Mouse (Mus musculus) heart, embryonic 16.5 days (tissue): Measurements from ENCODE around the gene Znhit2. TPM values are rescaled to one million over a fixed set of nuclear protein-coding genes. Genes with fewer than 3 reads are reported as not detected.

Experiments used
- ATAC-seq: fragments of 200-750 bp; cut with Nextera tagmentation; replicated peaks from 2 replicates; pipeline ENCODE4 v1.8.0; 2017; ENCODE audit warnings: moderate number of reproducible peaks; ENCODE audit not compliant: insufficient read depth, low FRiP score; ENCODE audit errors: extremely low read depth
- H3K27ac ChIP-seq: fragments of 300-500 bp; sonication (generic); 2 replicates; pipeline ENCODE4 v1.5.1; 2014; ENCODE audit warnings: mild to moderate bottlenecking, low read length, control low read depth, moderate library complexity
- H3K27me3 ChIP-seq: fragments of 300-500 bp; sonication (generic); 2 replicates; pipeline ENCODE4 v1.6.1; 2014; ENCODE audit warnings: low read length, mixed read lengths; ENCODE audit not compliant: control insufficient read depth, insufficient read depth
- H3K36me3 ChIP-seq: fragments of 300-500 bp; sonication (generic); 2 replicates; pipeline ENCODE4 v1.6.1; 2014; ENCODE audit not compliant: control insufficient read depth, insufficient read depth
- H3K4me1 ChIP-seq: fragments of 300-500 bp; sonication (generic); 2 replicates; pipeline ENCODE4 v1.6.1; 2014; ENCODE audit warnings: low read length, mixed read lengths; ENCODE audit not compliant: control insufficient read depth, insufficient read depth
- H3K4me2 ChIP-seq: fragments of 300-500 bp; sonication (generic); 2 replicates; pipeline ENCODE4 v1.6.1; 2014; ENCODE audit warnings: low read depth, mild to moderate bottlenecking, control low read depth, low read length
- H3K4me3 ChIP-seq: fragments of 300-500 bp; sonication (generic); 2 replicates; pipeline ENCODE4 v1.5.1; 2014; ENCODE audit warnings: mild to moderate bottlenecking, control low read depth, low read length
- H3K9ac ChIP-seq: fragments of 300-500 bp; sonication (generic); 2 replicates; pipeline ENCODE4 v1.6.1; 2014; ENCODE audit warnings: low read length, control low read depth
- H3K9me3 ChIP-seq: fragments of 300-500 bp; sonication (generic); replicated peaks from 2 replicates; pipeline ENCODE4 v1.6.1; 2016; ENCODE audit warnings: low read length; ENCODE audit not compliant: control insufficient read depth
- WGBS: fragments of 180-500 bp; shearing (Covaris S2); extraction: QIAGEN DNeasy Blood & Tissue Kit; methylation state at CpG from one replicate; pipeline ENCODE4 v1.1.7; 2014; 5-methylcytosine and 5-hydroxymethylcytosine counted together
- polyA plus RNA-seq: library from polyadenylated mRNA; unstranded; fragments of >200 nt; fragmentation: Nextera tagmentation; extraction: Ambion mirVana; gene quantifications from 2 replicates; pipeline ENCODE4 v1.2.1, GENCODE M21; 2015

Gene Znhit2
- polyA plus RNA-seq, 1 experiment from 2014 or later, result 24.7 TPM

- Histone ChIP-seq H3K36me3 (no peaks in the 10 kb centered on the region), H3K4me1 (peaks cover 2% of the 10 kb centered on the region; the same call in 1 of the 2 replicates), H3K9ac (no peak overlapping the region), H3K27ac (no peak overlapping the region), H3K9me3 (no peaks in the 10 kb centered on the region), H3K4me3 (no peak overlapping the region), H3K4me2 (no peak overlapping the region), H3K27me3 (no peaks in the 10 kb centered on the region)
- no peak for ATAC-seq
- WGBS, result 72% methylated on average over 7 of the region's 7 CpGs
Observed at GRCm38 (mm10) chr19:6023930-6024329, 37.1 kb upstream of the Znhit2 start.

GRCm38 (mm10) chr19:6028991-6029390, 32.0 kb upstream of the Znhit2 start:
- Histone ChIP-seq H3K4me1 (no peaks in the 10 kb centered on the region), H3K9ac (no peak overlapping the region)
- 73% methylated on average over 6 of the region's 6 CpGs for WGBS

GRCm38 (mm10) chr19:6029426-6029825, 31.6 kb upstream of the Znhit2 start:
- no peaks in the 10 kb centered on the region for H3K9me3 ChIP-seq
- no peak overlapping the region for H3K27ac ChIP-seq
- H3K4me2 ChIP-seq, result no peak overlapping the region
- no peak overlapping the region for H3K4me3 ChIP-seq
- H3K4me1 ChIP-seq, result no peaks in the 10 kb centered on the region
- 69% methylated on average over 9 of the region's 9 CpGs for WGBS
- H3K36me3 ChIP-seq, result no peaks in the 10 kb centered on the region
- ATAC-seq, result no peak
- H3K27me3 ChIP-seq, result no peaks in the 10 kb centered on the region
- no peak overlapping the region for H3K9ac ChIP-seq

More at GRCm38 (mm10) chr19:6028991-6029390, 32.0 kb upstream of the Znhit2 start:
- no peak overlapping the region for H3K4me2 ChIP-seq
- H3K36me3 ChIP-seq, result no peaks in the 10 kb centered on the region
- no peak for ATAC-seq
- H3K27me3 ChIP-seq, result no peaks in the 10 kb centered on the region
- H3K27ac ChIP-seq, result no peak overlapping the region
- no peaks in the 10 kb centered on the region for H3K9me3 ChIP-seq
- no peak overlapping the region for H3K4me3 ChIP-seq

- Histone ChIP-seq H3K27ac (no peak overlapping the region), H3K36me3 (no peaks in the 10 kb centered on the region), H3K4me3 (no peak overlapping the region), H3K4me1 (no peaks in the 10 kb centered on the region), H3K9ac (no peak overlapping the region), H3K9me3 (no peaks in the 10 kb centered on the region), H3K4me2 (no peak overlapping the region), H3K27me3 (no peaks in the 10 kb centered on the region)
- no peak for ATAC-seq
- WGBS, result 65% methylated on average over 13 of the region's 14 CpGs
Observed at GRCm38 (mm10) chr19:6030520-6031280, 30.3 kb upstream of the Znhit2 start.

DNA sequence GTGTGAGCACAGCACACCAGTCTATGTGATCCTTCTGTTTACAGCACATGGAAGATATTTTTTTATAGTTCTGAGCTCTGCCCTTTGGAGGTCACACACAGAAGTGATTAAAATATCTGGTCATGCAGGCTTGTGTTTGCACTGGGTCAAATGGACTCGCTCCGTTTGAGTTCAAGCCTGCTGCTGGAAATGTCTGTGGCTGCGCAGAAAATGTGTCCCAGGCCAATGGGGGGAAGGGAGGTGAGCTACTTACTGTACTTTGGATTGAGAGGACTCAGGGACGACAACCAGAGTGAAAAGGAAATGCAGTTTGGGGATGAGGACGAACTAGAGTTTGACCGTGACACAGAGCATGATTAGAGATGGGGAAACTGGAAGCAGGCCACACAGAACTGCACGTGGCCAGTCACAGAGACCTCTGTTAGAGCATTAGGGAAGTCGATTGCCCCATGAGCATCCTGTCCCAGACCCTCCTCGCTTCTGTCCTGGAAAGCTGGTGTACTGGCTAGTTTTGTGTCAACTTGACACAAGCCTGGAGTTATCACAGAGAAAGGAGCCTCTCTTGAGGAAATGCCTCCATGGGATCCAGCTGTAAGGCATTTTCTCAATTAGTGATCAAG, 24.9 kb upstream of the Znhit2 start:
- no peak for ATAC-seq
- no peak overlapping the region for H3K4me2 ChIP-seq
- 68% methylated on average over 9 of the region's 9 CpGs for WGBS
- no peak overlapping the region for H3K4me3 ChIP-seq
- H3K27ac ChIP-seq, result no peak overlapping the region
- H3K27me3 ChIP-seq, result no peaks in the 10 kb centered on the region
- no peak overlapping the region for H3K9ac ChIP-seq
- H3K9me3 ChIP-seq, result no peaks in the 10 kb centered on the region
- H3K4me1 ChIP-seq, result no peaks in the 10 kb centered on the region
- H3K36me3 ChIP-seq, result no peaks in the 10 kb centered on the region

DNA sequence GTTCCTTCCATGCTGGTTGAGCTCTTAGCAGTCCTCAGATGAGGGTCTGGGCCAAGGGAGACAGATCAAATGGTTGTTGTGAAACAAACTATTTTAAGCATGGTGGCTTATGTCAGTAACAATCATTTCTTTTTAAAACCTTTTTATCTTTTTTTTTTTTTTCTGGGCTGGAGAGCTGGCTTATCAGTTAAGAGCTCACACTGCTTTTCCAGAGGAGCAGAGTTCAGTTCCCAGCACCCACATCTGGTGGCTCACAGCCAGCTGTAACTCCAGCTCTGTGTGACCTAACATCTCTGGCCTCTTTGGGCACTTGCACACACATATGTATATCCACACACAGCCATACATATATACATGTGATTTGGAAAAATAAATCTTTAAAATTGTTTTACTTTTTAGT, 23.3 kb upstream of the Znhit2 start:
- no peak for ATAC-seq
- no peak overlapping the region for H3K4me3 ChIP-seq
- no peaks in the 10 kb centered on the region for H3K4me1 ChIP-seq
- no peak overlapping the region for H3K27ac ChIP-seq
- H3K27me3 ChIP-seq, result no peaks in the 10 kb centered on the region
- H3K4me2 ChIP-seq, result no peak overlapping the region
- H3K36me3 ChIP-seq, result no peaks in the 10 kb centered on the region
- no peaks in the 10 kb centered on the region for H3K9me3 ChIP-seq
- no peak overlapping the region for H3K9ac ChIP-seq

- 73% methylated on average over 7 of the region's 7 CpGs for WGBS
- Histone ChIP-seq H3K4me1 (no peaks in the 10 kb centered on the region), H3K9ac (no peak overlapping the region), H3K27ac (no peak overlapping the region), H3K4me3 (no peak overlapping the region), H3K9me3 (no peaks in the 10 kb centered on the region), H3K36me3 (no peaks in the 10 kb centered on the region), H3K27me3 (no peaks in the 10 kb centered on the region), H3K4me2 (no peak overlapping the region)
- no peak for ATAC-seq
Observed at GRCm38 (mm10) chr19:6038326-6038725, 22.7 kb upstream of the Znhit2 start.

- ATAC-seq, result no peak
- H3K4me1 ChIP-seq, result peaks cover under 1% of the 10 kb centered on the region
- H3K27ac ChIP-seq, result no peak overlapping the region
- no peak overlapping the region for H3K4me3 ChIP-seq
- no peaks in the 10 kb centered on the region for H3K9me3 ChIP-seq
- H3K36me3 ChIP-seq, result no peaks in the 10 kb centered on the region
- no peak overlapping the region for H3K9ac ChIP-seq
- no peak overlapping the region for H3K4me2 ChIP-seq
- H3K27me3 ChIP-seq, result no peaks in the 10 kb centered on the region
Observed at GRCm38 (mm10) chr19:6040002-6040401, 21.0 kb upstream of the Znhit2 start.

DNA sequence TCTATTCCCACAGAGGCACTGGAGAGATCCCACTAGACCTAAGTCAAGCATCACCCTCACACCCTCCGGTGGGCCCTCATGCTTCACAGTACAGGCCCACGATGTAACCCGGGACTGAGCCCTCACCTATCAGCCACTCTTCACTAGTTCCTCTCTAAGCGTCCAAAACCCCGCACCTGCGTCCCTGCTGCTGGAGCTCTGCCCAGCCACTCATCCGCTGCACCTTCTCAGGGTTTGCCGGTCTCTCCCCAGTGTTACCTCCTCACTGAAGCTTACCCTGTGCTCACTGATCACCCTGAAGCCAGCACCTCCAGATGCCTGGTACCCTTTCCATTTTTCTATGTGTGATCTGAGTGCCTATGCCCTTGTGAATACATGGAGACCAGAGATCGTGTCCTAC, 18.7 kb upstream of the Znhit2 start:
- Histone ChIP-seq H3K9ac (no peak overlapping the region), H3K27ac (no peak overlapping the region; the same call in 1 of the 2 replicates), H3K4me1 (peaks cover 7% of the 10 kb centered on the region), H3K4me3 (no peak overlapping the region), H3K36me3 (no peaks in the 10 kb centered on the region), H3K9me3 (no peaks in the 10 kb centered on the region), H3K4me2 (no peak overlapping the region), H3K27me3 (no peaks in the 10 kb centered on the region)
- WGBS, result 70% methylated on average over 9 of the region's 9 CpGs
- no peak for ATAC-seq
